Mouse (Mus musculus) gastrocnemius, postnatal 14 days (tissue): ENCODE data around the gene Fut4. TPM values are rescaled to one million over a fixed set of nuclear protein-coding genes. Genes with fewer than 3 reads are reported as not detected.
A peak's percentile ranks its signal among the peaks of the same experiment; 100 is the strongest.

Experiments used
- DNase-seq: peaks from one replicate; pipeline ENCODE4 v3.0.0; 2021; ENCODE audit warnings: mixed read lengths
- intact Hi-C: fragments of 180-260 bp; cut with DNase I; formaldehyde crosslinking; loops from one replicate; pipeline ENCODE4 v1.15.1; 2025; ENCODE audit warnings: low total_unique reads
- long read RNA-seq, 2 experiments: library from polyadenylated mRNA; stranded (forward); transcript quantifications; one replicate each; pipeline ENCODE4 v2.0.0; 2021
- total RNA-seq, 2 experiments: library from RNA; stranded (reverse); gene quantifications; 2 replicates each; pipeline ENCODE4 v1.2.3; 2021

Fut4 gene
- under 1 TPM; 0.53 to 0.66 TPM for total RNA-seq
- long read RNA-seq, experiment 1, full-length matches to known transcripts, result 1 of 1 reads
- long read RNA-seq, experiment 1, partial matches to known transcripts, result 0 of 1 reads
- long read RNA-seq, experiment 1, other reads (novel, unspliced or antisense), result 0 of 1 reads
- long read RNA-seq, experiment 2, result 0 reads

GRCm38 (mm10) chr9:14752001-14752522 lies at the start of gene Fut4:
Fut4 (minus strand) TSS chr9:14752393.
- intact Hi-C loops, result no loop called here
- peak; percentile 62 for DNase-seq

- DNase-seq, result no peak
- intact Hi-C loops, result no loop called here
Observed at GRCm38 (mm10) chr9:14787356-14787755, 35.2 kb upstream of the Fut4 start.

GRCm38 (mm10) chr9:14784039-14785002 lies 32.1 kb upstream of the Fut4 start, which contains the start of the genes Mre11a and Ankrd49:
Mre11a (plus strand) TSS chr9:14784654.
Ankrd49 (minus strand) TSS chr9:14784856.
- intact Hi-C loops, result no loop called here
- DNase-seq, result peak; percentile 87

GRCm38 (mm10) chr9:14778341-14778740 lies 26.1 kb upstream of the Fut4 start:
- intact Hi-C loops, result no loop called here
- no peak for DNase-seq

- DNase-seq, result no peak
- intact Hi-C loops, result loop anchor here (5.0 kb wide), 1 partner anchor 238 kb away; no protein-coding TSS in a partner anchor
Observed at GRCm38 (mm10) chr9:14773813-14774212, 21.6 kb upstream of the Fut4 start.

GRCm38 (mm10) chr9:14772074-14772473 lies 19.9 kb upstream of the Fut4 start:
- intact Hi-C loops, result loop anchor here (5.0 kb wide), 1 partner anchor 240 kb away; no protein-coding TSS in a partner anchor
- DNase-seq, result no peak

- DNase-seq, result no peak
- intact Hi-C loops, result loop anchor here (5.0 kb wide), 1 partner anchor 241 kb away; no protein-coding TSS in a partner anchor
Observed at GRCm38 (mm10) chr9:14770803-14771471, 18.7 kb upstream of the Fut4 start, which contains the start of gene 1700012B09Rik. 1700012B09Rik (minus strand) TSS chr9:14771030.

- intact Hi-C loops, result loop anchor here (5.0 kb wide), 2 partner anchors 242 to 258 kb away; no protein-coding TSS in a partner anchor
- no peak for DNase-seq
Observed at GRCm38 (mm10) chr9:14769811-14770210, 17.6 kb upstream of the Fut4 start.

GRCm38 (mm10) chr9:14764765-14765164 lies 12.6 kb upstream of the Fut4 start:
- intact Hi-C loops, result loop anchor here (5.0 kb wide), 1 partner anchor 252 kb away; no protein-coding TSS in a partner anchor
- DNase-seq, result peak; percentile 28

GRCm38 (mm10) chr9:14759261-14759660 lies 7.1 kb upstream of the Fut4 start:
- no peak for DNase-seq
- intact Hi-C loops, result no loop called here

GRCm38 (mm10) chr9:14758590-14758989 lies 6.4 kb upstream of the Fut4 start:
- no peak for DNase-seq
- intact Hi-C loops, result no loop called here

GRCm38 (mm10) chr9:14754469-14754868 lies 2.3 kb upstream of the Fut4 start:
- intact Hi-C loops, result no loop called here

GRCm38 (mm10) chr9:14753947-14754346 lies 1.8 kb upstream of the Fut4 start:
- intact Hi-C loops, result no loop called here
- DNase-seq, result no peak

More at GRCm38 (mm10) chr9:14754469-14754868, 2.3 kb upstream of the Fut4 start:
- DNase-seq, result no peak

GRCm38 (mm10) chr9:14751503-14752000 lies 641 bp downstream of the Fut4 start:
- intact Hi-C loops, result no loop called here
- peak; percentile 15 for DNase-seq

GRCm38 (mm10) chr9:14750901-14751502 lies 1.2 kb downstream of the Fut4 start:
- intact Hi-C loops, result no loop called here
- DNase-seq, result no peak

- intact Hi-C loops, result no loop called here
- no peak for DNase-seq
Observed at GRCm38 (mm10) chr9:14740151-14740924, 11.9 kb downstream of the Fut4 start, which contains the start of gene Piwil4. Piwil4 (minus strand) TSS chr9:14740733.

- intact Hi-C loops, result no loop called here
Observed at GRCm38 (mm10) chr9:14739498-14740150, 12.6 kb downstream of the Fut4 start.

More at GRCm38 (mm10) chr9:14739498-14740150, 12.6 kb downstream of the Fut4 start:
- DNase-seq, result no peak
